Mouse (Mus musculus) ES-E14 (cell line): ENCODE measurements around the gene Fam160a1. TPM values are rescaled to one million over a fixed set of nuclear protein-coding genes. Genes with fewer than 3 reads are reported as not detected.

ENCODE experiments used
- DNase-seq: peaks from one replicate; pipeline ENCODE4 v3.0.0-alpha.2; 2013; ENCODE audit warnings: low read depth, low spot score
- H3K27ac ChIP-seq: 2 replicates; pipeline ENCODE4 v1.5.1; 2012; ENCODE audit warnings: low read depth, mild to moderate bottlenecking, low read length, moderate library complexity, mixed read lengths; ENCODE audit not compliant: poor library complexity, insufficient read depth, severe bottlenecking
- H3K36me3 ChIP-seq: 2 replicates; pipeline ENCODE4 v1.6.1; 2012; ENCODE audit warnings: mild to moderate bottlenecking, low read length, moderate library complexity, mixed read lengths; ENCODE audit not compliant: control insufficient read depth, poor library complexity, insufficient read depth, severe bottlenecking
- H3K4me1 ChIP-seq, 2 experiments: fragments of 150-350 bp in 1 of 2; sonication (generic) in 1 of 2; 2 replicates each; pipeline ENCODE4 v1.6.1; 2012; ENCODE audit warnings: low read length in 2 of 2, mild to moderate bottlenecking in 1 of 2, mixed read lengths in 1 of 2; ENCODE audit not compliant: control insufficient read depth in 2 of 2, insufficient read depth in 2 of 2, poor library complexity in 1 of 2
- H3K4me3 ChIP-seq, 2 experiments: fragments of 150-350 bp in 1 of 2; sonication (generic) in 1 of 2; 2 replicates each; pipeline ENCODE4 v1.5.1; 2012; ENCODE audit warnings: low read length in 2 of 2, low read depth in 1 of 2, mild to moderate bottlenecking in 1 of 2, mixed read lengths in 1 of 2; ENCODE audit not compliant: insufficient read depth in 1 of 2, poor library complexity in 1 of 2, severe bottlenecking in 1 of 2
- H3K9ac ChIP-seq: 2 replicates; pipeline ENCODE4 v1.6.1; 2012; ENCODE audit warnings: low read depth, mild to moderate bottlenecking, low read length, mixed read lengths; ENCODE audit not compliant: poor library complexity, insufficient read depth, severe bottlenecking
- H3K9me3 ChIP-seq: fragments of 150-350 bp; sonication (generic); 2 replicates; pipeline ENCODE4 v1.6.1; 2012; ENCODE audit warnings: low read depth, mild to moderate bottlenecking, low read length; ENCODE audit not compliant: control insufficient read depth, insufficient read depth
- CHD2 ChIP-seq: IDR thresholded peaks from 2 replicates; pipeline ENCODE4 v1.6.1; 2014; ENCODE audit warnings: mild to moderate bottlenecking, low read depth, low read length, inconsistent platforms
- HCFC1 ChIP-seq: IDR thresholded peaks from 2 replicates; pipeline ENCODE4 v1.6.1; 2012; ENCODE audit warnings: low read length, inconsistent platforms, borderline replicate concordance; ENCODE audit not compliant: insufficient read depth
- MAFK ChIP-seq: IDR thresholded peaks from 2 replicates; pipeline ENCODE4 v1.6.1; 2014; ENCODE audit warnings: mild to moderate bottlenecking, low read depth, low read length, inconsistent platforms; ENCODE audit not compliant: insufficient read depth
- ZC3H11A ChIP-seq: IDR thresholded peaks from 2 replicates; pipeline ENCODE4 v1.6.1; 2012; ENCODE audit warnings: low read depth, mild to moderate bottlenecking, inconsistent platforms, low read length, borderline replicate concordance
- ZNF384 ChIP-seq: IDR thresholded peaks from 2 replicates; pipeline ENCODE4 v1.6.1; 2012; ENCODE audit warnings: low read depth, low read length, inconsistent platforms
- in situ Hi-C, 2 experiments: fragments of 600-800 bp; cut with MboI; formaldehyde crosslinking; loops; one replicate each; pipeline ENCODE4 v1.15.1; 2025; ENCODE audit warnings: low sequenced_read_pairs in 2 of 2, inconsistent platforms in 1 of 2; ENCODE audit not compliant: unreplicated experiment in 2 of 2
- total RNA-seq: library from RNA; depleted of rRNA; stranded (reverse); fragments of 300-350 nt; gene quantifications from 2 replicates; pipeline ENCODE4 v1.2.3, GENCODE M21; 2012

Fam160a1 gene
- total RNA-seq, 1 experiment, result 1.4 TPM

- Histone ChIP-seq H3K36me3 (no peaks in the 10 kb centered on the region), H3K9me3 (no peaks in the 10 kb centered on the region), H3K9ac (no peak overlapping the region), H3K27ac (no peak overlapping the region), H3K4me1 (no peaks in the 10 kb centered on the region), H3K4me3 (no peak overlapping the region)
- TF ChIP-seq MAFK, result no peak
- no peak for TF ChIP-seq ZC3H11A
- TF ChIP-seq HCFC1, result no peak
- no peak for TF ChIP-seq CHD2
- no peak for TF ChIP-seq ZNF384
- DNase-seq, result no peak
- in situ Hi-C loops, result loop anchor here (10.0 to 25.0 kb wide), 2 partner anchors 211 to 409 kb away; no protein-coding TSS in a partner anchor
These were observed 113.8 kb downstream of the Fam160a1 start for GRCm38 (mm10) chr3:85703141-85703882.

- no peaks in the 10 kb centered on the region for H3K36me3 ChIP-seq
- DNase-seq, result no peak
- H3K27ac ChIP-seq, result no peak overlapping the region
- no peaks in the 10 kb centered on the region for H3K4me1 ChIP-seq
- H3K4me3 ChIP-seq, result no peak overlapping the region
- in situ Hi-C loops, result no loop called here
- no peaks in the 10 kb centered on the region for H3K9me3 ChIP-seq
- H3K9ac ChIP-seq, result no peak overlapping the region
- TF ChIP-seq HCFC1, result no peak
- TF ChIP-seq MAFK, result no peak
These were observed 118.6 kb downstream of the Fam160a1 start for GRCm38 (mm10) chr3:85698496-85698895.

GRCm38 (mm10) chr3:85695056-85695455, 122.0 kb downstream of the Fam160a1 start:
- no peak for DNase-seq
- no peak overlapping the region for H3K9ac ChIP-seq
- H3K4me3 ChIP-seq, result no peak overlapping the region
- H3K27ac ChIP-seq, result no peak overlapping the region
- no peaks in the 10 kb centered on the region for H3K4me1 ChIP-seq
- no peaks in the 10 kb centered on the region for H3K36me3 ChIP-seq
- no peak for TF ChIP-seq HCFC1
- no peak for TF ChIP-seq ZC3H11A
- TF ChIP-seq CHD2, result no peak
- no peaks in the 10 kb centered on the region for H3K9me3 ChIP-seq
- in situ Hi-C loops, result no loop called here

GRCm38 (mm10) chr3:85693013-85693412, 124.1 kb downstream of the Fam160a1 start:
- in situ Hi-C loops, result no loop called here
- no peak overlapping the region for H3K4me3 ChIP-seq
- TF ChIP-seq CHD2 (no peak), ZNF384 (no peak), HCFC1 (no peak), MAFK (no peak), ZC3H11A (no peak)
- no peaks in the 10 kb centered on the region for H3K4me1 ChIP-seq
- H3K9ac ChIP-seq, result no peak overlapping the region
- no peaks in the 10 kb centered on the region for H3K36me3 ChIP-seq
- no peak overlapping the region for H3K27ac ChIP-seq
- DNase-seq, result no peak
- no peaks in the 10 kb centered on the region for H3K9me3 ChIP-seq

GRCm38 (mm10) chr3:85691134-85691533, 126.0 kb downstream of the Fam160a1 start:
- no peak overlapping the region for H3K27ac ChIP-seq
- in situ Hi-C loops, result no loop called here
- TF ChIP-seq HCFC1 (no peak), CHD2 (no peak), MAFK (no peak), ZC3H11A (no peak), ZNF384 (no peak)
- no peaks in the 10 kb centered on the region for H3K4me1 ChIP-seq
- H3K4me3 ChIP-seq, result no peak overlapping the region
- no peak for DNase-seq
- H3K9ac ChIP-seq, result no peak overlapping the region
- no peaks in the 10 kb centered on the region for H3K9me3 ChIP-seq
- H3K36me3 ChIP-seq, result no peaks in the 10 kb centered on the region
